In the genomic region with DNA sequence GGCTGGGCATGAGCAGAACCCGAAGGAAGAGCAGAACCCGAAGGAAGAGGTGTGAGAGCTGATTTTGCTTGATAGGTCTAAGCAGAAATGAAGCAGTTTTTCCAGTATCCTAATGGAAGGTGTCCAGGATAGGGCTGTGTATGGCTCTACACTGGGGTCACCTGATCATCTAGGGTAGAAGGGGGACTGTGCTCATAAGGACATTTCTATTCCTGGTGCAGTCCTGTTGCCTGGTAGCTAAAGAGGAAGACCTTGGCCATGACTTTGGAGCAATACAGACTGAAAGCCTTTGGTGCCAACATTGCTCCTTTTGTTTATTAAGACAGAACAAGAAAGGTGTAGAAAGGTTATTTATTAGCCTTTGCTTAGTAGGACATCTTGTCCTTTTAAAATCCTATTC, we compare ENCODE assay signal across 19 mouse cellular contexts.
"Had no signal": no experiment of that assay in that cellular context is flagged by ENCODE, and none has a peak within 500 bp of the region (broad histone marks: within the 10 kb centered on the region; RNA-seq: fewer than 3 reads in every experiment).

No protein-coding gene starts in this region.

- H3K9me3 ChIP-seq: midbrain, embryonic 10.5 days; midbrain, embryonic 12.5 days; neural tube, embryonic 13.5 days; neural tube, embryonic 15.5 days had no signal

- H3K27ac ChIP-seq: midbrain, embryonic 10.5 days; midbrain, embryonic 12.5 days; neural tube, embryonic 13.5 days; neural tube, embryonic 15.5 days had no signal

- H3K4me2 ChIP-seq: lung, embryonic 14.5 days; midbrain, embryonic 12.5 days; neural tube, embryonic 13.5 days; neural tube, embryonic 15.5 days had no signal

- H3K9ac ChIP-seq: lung, embryonic 14.5 days; midbrain, embryonic 12.5 days; neural tube, embryonic 13.5 days; neural tube, embryonic 15.5 days had no signal

- ATAC-seq: midbrain, embryonic 16.5 days had no signal

- H3K27me3 ChIP-seq: midbrain, embryonic 12.5 days; neural tube, embryonic 13.5 days; neural tube, embryonic 15.5 days had no signal

- DNase-seq: lung, adult 18-20 months; lung, embryonic 14.5 days; lung, postnatal 10 days; lung, postnatal 4 days; midbrain, embryonic 14.5 days; retina, postnatal 1 day; right cerebral cortex, adult 18-20 months; right cerebral cortex, postnatal 25 days; right cerebral cortex, postnatal 4 days; spleen, adult 18-20 months; thymus, adult 18-20 months; thymus, postnatal 14 days; thymus, postnatal 36 days had no signal

- H3K4me3 ChIP-seq: midbrain, embryonic 10.5 days; midbrain, embryonic 12.5 days; myocyte; neural tube, embryonic 13.5 days; neural tube, embryonic 15.5 days had no signal

- H3K4me1 ChIP-seq: midbrain, embryonic 10.5 days; midbrain, embryonic 12.5 days; neural tube, embryonic 13.5 days; neural tube, embryonic 15.5 days had no signal
